Mouse (Mus musculus) neural tube, embryonic 14.5 days (tissue): Measurements from ENCODE around the gene Gm49601. TPM values are rescaled to one million over a fixed set of nuclear protein-coding genes. Genes with fewer than 3 reads are reported as not detected.

ENCODE experiments used
- ATAC-seq: fragments of 200-750 bp; cut with Nextera tagmentation; 2 replicates; pipeline ENCODE4 v1.8.0; 2017; ENCODE audit warnings: low read depth, mild to moderate bottlenecking, moderate TSS enrichment, moderate library complexity
- H3K27ac ChIP-seq: fragments of 300-500 bp; sonication (generic); 2 replicates; pipeline ENCODE4 v1.5.1; 2014; ENCODE audit warnings: low read depth, mild to moderate bottlenecking, control low read depth, low read length, moderate library complexity, mixed read lengths
- H3K27me3 ChIP-seq: fragments of 300-500 bp; sonication (generic); 2 replicates; pipeline ENCODE4 v1.6.1; 2014; ENCODE audit warnings: low read length; ENCODE audit not compliant: control insufficient read depth, insufficient read depth
- H3K36me3 ChIP-seq: fragments of 300-500 bp; sonication (generic); 2 replicates; pipeline ENCODE4 v1.6.1; 2014; ENCODE audit warnings: low read length, mixed read lengths; ENCODE audit not compliant: control insufficient read depth, insufficient read depth
- H3K4me1 ChIP-seq: fragments of 300-500 bp; sonication (generic); 2 replicates; pipeline ENCODE4 v1.6.1; 2014; ENCODE audit warnings: low read length; ENCODE audit not compliant: control insufficient read depth, insufficient read depth
- H3K4me2 ChIP-seq: fragments of 300-500 bp; sonication (generic); 2 replicates; pipeline ENCODE4 v1.6.1; 2014; ENCODE audit warnings: mild to moderate bottlenecking, low read depth, low read length, control low read depth
- H3K4me3 ChIP-seq: fragments of 300-500 bp; sonication (generic); 2 replicates; pipeline ENCODE4 v1.5.1; 2014; ENCODE audit warnings: low read depth, low read length, control low read depth, mixed read lengths
- H3K9ac ChIP-seq: fragments of 300-500 bp; sonication (generic); replicated peaks from 2 replicates; pipeline ENCODE4 v1.6.1; 2014; ENCODE audit warnings: low read depth, mild to moderate bottlenecking, control low read depth, low read length, mixed read lengths
- H3K9me3 ChIP-seq: fragments of 300-500 bp; sonication (generic); 2 replicates; pipeline ENCODE4 v1.6.1; 2016; ENCODE audit warnings: low read length; ENCODE audit not compliant: control insufficient read depth
- WGBS: fragments of 180-500 bp; shearing (Covaris S2); extraction: QIAGEN DNeasy Blood & Tissue Kit; methylation state at CpG from one replicate; pipeline ENCODE4 v1.1.7; 2014; 5-methylcytosine and 5-hydroxymethylcytosine counted together
- polyA plus RNA-seq: library from polyadenylated mRNA; unstranded; fragments of >200 nt; fragmentation: Nextera tagmentation; extraction: Ambion mirVana; gene quantifications from 2 replicates; pipeline ENCODE4 v1.2.1, GENCODE M21; 2014

Gm49601 gene
- polyA plus RNA-seq, 1 experiment from 2014 or later = 8.3 TPM

GRCm38 (mm10) chr16:18604267-18604701 lies 21.9 kb downstream of the Gm49601 start:
- no peaks in the 10 kb centered on the region for H3K36me3 ChIP-seq
- no peak overlapping the region for H3K4me2 ChIP-seq
- WGBS = 64% methylated on average over 8 of the region's 8 CpGs
- ATAC-seq = no peak
- H3K9me3 ChIP-seq = no peaks in the 10 kb centered on the region
- no peak overlapping the region for H3K27ac ChIP-seq
- no peak overlapping the region for H3K4me3 ChIP-seq
- H3K27me3 ChIP-seq = 0 out of 2 replicates have a peak, but pooled peaks cover 3% of the 10 kb centered on the region
- H3K4me1 ChIP-seq = no peaks in the 10 kb centered on the region
- H3K9ac ChIP-seq = no peak overlapping the region

GRCm38 (mm10) chr16:18601447-18601846 lies 24.8 kb downstream of the Gm49601 start:
- H3K4me3 ChIP-seq = no peak overlapping the region

GRCm38 (mm10) chr16:18598006-18598405 lies 28.2 kb downstream of the Gm49601 start:
- no peak overlapping the region for H3K4me2 ChIP-seq
- 85% methylated on average over 3 of the region's 3 CpGs for WGBS
- H3K27me3 ChIP-seq = peaks cover 10% of the 10 kb centered on the region

More at GRCm38 (mm10) chr16:18601447-18601846, 24.8 kb downstream of the Gm49601 start:
- 69% methylated on average over 7 of the region's 7 CpGs for WGBS
- Histone ChIP-seq H3K36me3 (no peaks in the 10 kb centered on the region), H3K4me1 (no peaks in the 10 kb centered on the region), H3K9ac (no peak overlapping the region), H3K9me3 (no peaks in the 10 kb centered on the region), H3K4me2 (no peak overlapping the region), H3K27me3 (no peaks in the 10 kb centered on the region), H3K27ac (no peak overlapping the region)
- ATAC-seq = no peak

GRCm38 (mm10) chr16:18596255-18596654 lies 30.0 kb downstream of the Gm49601 start:
- H3K36me3 ChIP-seq = no peaks in the 10 kb centered on the region
- ATAC-seq = no peak
- H3K9me3 ChIP-seq = no peaks in the 10 kb centered on the region
- H3K4me2 ChIP-seq = no peak overlapping the region
- no peak overlapping the region for H3K4me3 ChIP-seq
- peaks cover 22% of the 10 kb centered on the region for H3K27me3 ChIP-seq
- WGBS = 47% methylated on average over 5 of the region's 5 CpGs
- no peaks in the 10 kb centered on the region for H3K4me1 ChIP-seq
- no peak overlapping the region for H3K9ac ChIP-seq
- no peak overlapping the region for H3K27ac ChIP-seq

More at GRCm38 (mm10) chr16:18598006-18598405, 28.2 kb downstream of the Gm49601 start:
- Histone ChIP-seq H3K27ac (no peak overlapping the region), H3K4me3 (no peak overlapping the region), H3K9me3 (no peaks in the 10 kb centered on the region), H3K36me3 (no peaks in the 10 kb centered on the region), H3K4me1 (no peaks in the 10 kb centered on the region), H3K9ac (no peak overlapping the region)
- ATAC-seq = no peak

- no peak for ATAC-seq
- Histone ChIP-seq H3K4me1 (peaks cover 4% of the 10 kb centered on the region), H3K27ac (no peak overlapping the region), H3K4me2 (no peak overlapping the region), H3K4me3 (no peak overlapping the region), H3K36me3 (no peaks in the 10 kb centered on the region), H3K9me3 (no peaks in the 10 kb centered on the region), H3K27me3 (peaks cover 46% of the 10 kb centered on the region), H3K9ac (no peak overlapping the region)
- WGBS = 79% methylated on average over 2 of the region's 2 CpGs
Measured at GRCm38 (mm10) chr16:18593930-18594329, 32.3 kb downstream of the Gm49601 start.

GRCm38 (mm10) chr16:18591047-18592018 lies 34.9 kb downstream of the Gm49601 start:
- 0 out of 2 replicates have a peak overlapping the region, but pooled peaks have one; percentile 10 for H3K4me3 ChIP-seq
- WGBS = 2% methylated on average over 57 of the region's 59 CpGs

GRCm38 (mm10) chr16:18589804-18590790 lies 36.1 kb downstream of the Gm49601 start, which contains the start of gene Tbx1:
Gene Tbx1 (minus strand): TSS chr16:18590671.
- WGBS = 2% methylated on average over 48 of the region's 48 CpGs
- Histone ChIP-seq H3K4me1 (peaks cover 16% of the 10 kb centered on the region), H3K27ac (no peak within 1 kb of the TSS), H3K4me3 (peak within 1 kb of the TSS; percentile 10), H3K27me3 (peaks cover 78% of the 10 kb centered on the region), H3K36me3 (no peaks in the 10 kb centered on the region), H3K4me2 (peak within 1 kb of the TSS; percentile 26; the same call in 1 of the 2 replicates), H3K9me3 (no peaks in the 10 kb centered on the region), H3K9ac (no peak within 1 kb of the TSS)
- no peak for ATAC-seq

More at GRCm38 (mm10) chr16:18591047-18592018, 34.9 kb downstream of the Gm49601 start:
- H3K4me2 ChIP-seq = 0 out of 2 replicates have a peak overlapping the region, but pooled peaks have one; percentile 16
- H3K9me3 ChIP-seq = no peaks in the 10 kb centered on the region
- H3K36me3 ChIP-seq = no peaks in the 10 kb centered on the region
- H3K9ac ChIP-seq = no peak overlapping the region
- ATAC-seq = peak; percentile 26; the same call in 1 of the 2 replicates
- peaks cover 14% of the 10 kb centered on the region for H3K4me1 ChIP-seq
- peaks cover 67% of the 10 kb centered on the region for H3K27me3 ChIP-seq
- H3K27ac ChIP-seq = no peak overlapping the region

GRCm38 (mm10) chr16:18589080-18589621 lies 37.1 kb downstream of the Gm49601 start:
- no peak overlapping the region for H3K27ac ChIP-seq
- H3K4me1 ChIP-seq = peaks cover 16% of the 10 kb centered on the region
- no peak overlapping the region for H3K4me3 ChIP-seq
- no peaks in the 10 kb centered on the region for H3K36me3 ChIP-seq
- ATAC-seq = no peak
- no peaks in the 10 kb centered on the region for H3K9me3 ChIP-seq
- WGBS = 9% methylated on average over 9 of the region's 9 CpGs
- no peak overlapping the region for H3K4me2 ChIP-seq
- H3K9ac ChIP-seq = no peak overlapping the region
- H3K27me3 ChIP-seq = peaks cover 87% of the 10 kb centered on the region
